Mouse (Mus musculus): ENCODE results near the gene 2010111I01Rik.

2010111I01Rik gene

GRCm38 (mm10) chr13:63117495-63118184 lies 152.9 kb downstream of the 2010111I01Rik start:
- DNase-seq, result no peak

- DNase-seq, result no peak
Observed at GRCm38 (mm10) chr13:63118682-63119081, 154.0 kb downstream of the 2010111I01Rik start.

GRCm38 (mm10) chr13:63120296-63120695 lies 155.6 kb downstream of the 2010111I01Rik start:
- DNase-seq, result no peak

- no peak for DNase-seq
Observed at GRCm38 (mm10) chr13:63121747-63122146, 157.1 kb downstream of the 2010111I01Rik start.

- no peak for DNase-seq
Observed at GRCm38 (mm10) chr13:63126206-63126605, 161.5 kb downstream of the 2010111I01Rik start.

GRCm38 (mm10) chr13:63127516-63127915 lies 162.8 kb downstream of the 2010111I01Rik start:
- DNase-seq, result no peak

GRCm38 (mm10) chr13:63134879-63135421 lies 170.3 kb downstream of the 2010111I01Rik start:
- no peak for DNase-seq

- no peak for DNase-seq
Observed at GRCm38 (mm10) chr13:63135994-63136393, 171.3 kb downstream of the 2010111I01Rik start.

- DNase-seq, result peak; percentile 32
Observed at GRCm38 (mm10) chr13:63136775-63137174, 172.1 kb downstream of the 2010111I01Rik start.

GRCm38 (mm10) chr13:63138376-63139048 lies 173.8 kb downstream of the 2010111I01Rik start:
- no peak for DNase-seq

GRCm38 (mm10) chr13:63139463-63140226 lies 175.0 kb downstream of the 2010111I01Rik start:
- no peak for DNase-seq

- DNase-seq, result no peak
Observed at GRCm38 (mm10) chr13:63140784-63141183, 176.1 kb downstream of the 2010111I01Rik start.

GRCm38 (mm10) chr13:63141275-63141674 lies 176.6 kb downstream of the 2010111I01Rik start:
- no peak for DNase-seq

- no peak for DNase-seq
Observed at GRCm38 (mm10) chr13:63146604-63147188, 182.0 kb downstream of the 2010111I01Rik start.

- no peak for DNase-seq
Observed at GRCm38 (mm10) chr13:63148157-63148556, 183.5 kb downstream of the 2010111I01Rik start.

- DNase-seq, result no peak
Observed at GRCm38 (mm10) chr13:63150470-63151020, 185.9 kb downstream of the 2010111I01Rik start.

GRCm38 (mm10) chr13:63151028-63151738 lies 186.5 kb downstream of the 2010111I01Rik start:
- no peak for DNase-seq

GRCm38 (mm10) chr13:63152498-63152897 lies 187.8 kb downstream of the 2010111I01Rik start:
- DNase-seq, result no peak

- peak; percentile 11 for DNase-seq
Observed at GRCm38 (mm10) chr13:63153397-63153796, 188.7 kb downstream of the 2010111I01Rik start.

GRCm38 (mm10) chr13:63154851-63155571 lies 190.3 kb downstream of the 2010111I01Rik start:
- no peak for DNase-seq

- DNase-seq, result no peak
Observed at GRCm38 (mm10) chr13:63156264-63156663, 191.6 kb downstream of the 2010111I01Rik start.

Data from embryo, embryonic 11 days (tissue).